Comparison of ENCODE assay signal across 8 mouse cellular contexts in genomic region chr3:104713836-104714631, GRCm38 (mm10).
DNase-seq lines count a peak whose midpoint lies in the region; ATAC-seq and TF ChIP-seq lines count a peak whose summit lies in the region.

No protein-coding gene starts in this region.

- H3K9me3 ChIP-seq in ES-E14 (ENCODE audit: control insufficient read depth, insufficient read depth, low read depth, low read length), result no peaks in the 10 kb centered on the region
- no peaks in the 10 kb centered on the region for H3K9me3 ChIP-seq in forebrain, embryonic 16.5 days (ENCODE audit: control insufficient read depth, low read length)
- H3K9me3 ChIP-seq in lung, embryonic 14.5 days (ENCODE audit: low read depth, low read length), result no peaks in the 10 kb centered on the region

- peak; percentile 53 for DNase-seq in ES-E14 (ENCODE audit: low read depth, low spot score)
- peak; percentile 58 for DNase-seq in cerebellum, adult 11-12 months
- peak; percentile 83 for DNase-seq in heart, postnatal 4 days
- peak; percentile 49 to 81 for DNase-seq in layer of hippocampus, adult 8-10 months (ENCODE audit: low spot score in 2 of 2)
- peak; percentile 89 for DNase-seq in lung, embryonic 14.5 days
- peak; percentile 41 for DNase-seq in ovary, adult 18-20 months (ENCODE audit: low spot score)
- DNase-seq in thymus, adult 2 months, result peak; percentile 63

- H3K4me1 ChIP-seq in ES-E14 (ENCODE audit: control insufficient read depth in 2 of 2, insufficient read depth in 2 of 2, low read length in 2 of 2, poor library complexity in 1 of 2), result peaks cover 2 to 7% of the 10 kb centered on the region in 2 experiments; a peak in 1 of 4 replicates
- peaks cover 4% of the 10 kb centered on the region; the same call in 1 of the 2 replicates for H3K4me1 ChIP-seq in forebrain, embryonic 16.5 days (replicated peaks; ENCODE audit: control insufficient read depth, insufficient read depth, low read length)
- no peaks in the 10 kb centered on the region for H3K4me1 ChIP-seq in lung, embryonic 14.5 days (ENCODE audit: insufficient read depth)
- H3K4me1 ChIP-seq in thymus, adult 2 months (replicated peaks; ENCODE audit: control insufficient read depth, insufficient read depth, low read length), result no peaks in the 10 kb centered on the region

- no peaks in the 10 kb centered on the region for H3K36me3 ChIP-seq in ES-E14 (ENCODE audit: control insufficient read depth, insufficient read depth, low read length, poor library complexity, severe bottlenecking)
- no peaks in the 10 kb centered on the region for H3K36me3 ChIP-seq in forebrain, embryonic 16.5 days (ENCODE audit: control insufficient read depth, insufficient read depth)
- H3K36me3 ChIP-seq in lung, embryonic 14.5 days (ENCODE audit: insufficient read depth), result no peaks in the 10 kb centered on the region
- no peaks in the 10 kb centered on the region for H3K36me3 ChIP-seq in thymus, adult 2 months (ENCODE audit: control insufficient read depth, insufficient read depth, low read length)

- WGBS in forebrain, embryonic 16.5 days, result 29% methylated on average over 8 of the region's 8 CpGs
- WGBS in lung, embryonic 14.5 days, result 26% methylated on average over 8 of the region's 8 CpGs
- 27% methylated on average over 8 of the region's 8 CpGs for WGBS in thymus, adult 2 months

- H3K27me3 ChIP-seq in forebrain, embryonic 16.5 days (replicated peaks; ENCODE audit: control insufficient read depth, insufficient read depth, low read length), result no peaks in the 10 kb centered on the region
- H3K27me3 ChIP-seq in lung, embryonic 14.5 days (ENCODE audit: insufficient read depth, low read length), result no peaks in the 10 kb centered on the region
- H3K27me3 ChIP-seq in thymus, adult 2 months (ENCODE audit: control insufficient read depth, insufficient read depth, low read length), result no peaks in the 10 kb centered on the region

- TF ChIP-seq POLR2A in thymus, adult 2 months (IDR thresholded peaks at IDR 0.05; ENCODE audit: control insufficient read depth, extremely low read depth, insufficient read depth, low read length, poor library complexity), result no peak

- ATAC-seq in forebrain, embryonic 16.5 days, result peak; percentile 82
- ATAC-seq in lung, embryonic 14.5 days (ENCODE audit: insufficient read depth), result peak; percentile 78

- in situ Hi-C loops in ES-E14 (cut with MboI; ENCODE audit: low sequenced_read_pairs in 2 of 2, unreplicated experiment in 2 of 2), result no loop called here

- no peak overlapping the region for H3K27ac ChIP-seq in ES-E14 (ENCODE audit: insufficient read depth, low read depth, low read length, poor library complexity, severe bottlenecking)
- no peak overlapping the region for H3K27ac ChIP-seq in forebrain, embryonic 16.5 days (ENCODE audit: low read length)
- no peak overlapping the region for H3K27ac ChIP-seq in lung, embryonic 14.5 days (ENCODE audit: low read depth)
- no peak overlapping the region for H3K27ac ChIP-seq in thymus, adult 2 months (ENCODE audit: control insufficient read depth, insufficient read depth, low read length)

- H3K9ac ChIP-seq in ES-E14 (ENCODE audit: insufficient read depth, low read depth, low read length, poor library complexity, severe bottlenecking), result 0 out of 2 replicates have a peak overlapping the region, but pooled peaks have one; percentile 8
- no peak overlapping the region for H3K9ac ChIP-seq in forebrain, embryonic 16.5 days (replicated peaks; ENCODE audit: low read depth, low read length)
- H3K9ac ChIP-seq in lung, embryonic 14.5 days, result no peak overlapping the region

- H3K4me2 ChIP-seq in forebrain, embryonic 16.5 days (ENCODE audit: low read length), result peak overlapping the region; percentile 35
- peak overlapping the region; percentile 49 for H3K4me2 ChIP-seq in lung, embryonic 14.5 days

- peak overlapping the region in 1 of 2 experiments; percentile 55; a peak in 2 of 4 replicates for H3K4me3 ChIP-seq in ES-E14 (ENCODE audit: insufficient read depth in 1 of 2, low read depth in 1 of 2, low read length in 2 of 2, poor library complexity in 1 of 2, severe bottlenecking in 1 of 2)
- 0 out of 2 replicates have a peak overlapping the region, but pooled peaks have one; percentile 9 for H3K4me3 ChIP-seq in forebrain, embryonic 16.5 days (replicated peaks; ENCODE audit: low read length)
- 0 out of 2 replicates have a peak overlapping the region, but pooled peaks have one; percentile 5 for H3K4me3 ChIP-seq in lung, embryonic 14.5 days (ENCODE audit: low read depth, low read length)
- peak overlapping the region; percentile 0; the same call in 1 of the 2 replicates for H3K4me3 ChIP-seq in thymus, adult 2 months (ENCODE audit: control insufficient read depth, insufficient read depth, low read length)

- peak; percentile 99 for TF ChIP-seq CTCF in lung, embryonic 14.5 days (IDR thresholded peaks at IDR 0.05; ENCODE audit: low read depth)
- TF ChIP-seq CTCF in thymus, adult 2 months (IDR thresholded peaks at IDR 0.05; ENCODE audit: borderline replicate concordance, control insufficient read depth, extremely low read depth, insufficient read depth, low read length, poor library complexity), result peak; percentile 81; the same call in 1 of the 2 replicates

TF ChIP-seq in ES-E14, 5 proteins besides CTCF, POLR2A, EP300 and RAD21:
- TF ChIP-seq MAFK (IDR thresholded peaks at IDR 0.05; ENCODE audit: insufficient read depth, low read depth, low read length) (no peak), ZC3H11A (IDR thresholded peaks at IDR 0.05; ENCODE audit: borderline replicate concordance, low read depth, low read length) (peak; percentile 66), HCFC1 (IDR thresholded peaks at IDR 0.05; ENCODE audit: borderline replicate concordance, insufficient read depth, low read length) (0 out of 2 replicates have a peak, but pooled peaks have one; percentile 23)
